ENCODE assay signal across 9 mouse cellular contexts in the genomic region with DNA sequence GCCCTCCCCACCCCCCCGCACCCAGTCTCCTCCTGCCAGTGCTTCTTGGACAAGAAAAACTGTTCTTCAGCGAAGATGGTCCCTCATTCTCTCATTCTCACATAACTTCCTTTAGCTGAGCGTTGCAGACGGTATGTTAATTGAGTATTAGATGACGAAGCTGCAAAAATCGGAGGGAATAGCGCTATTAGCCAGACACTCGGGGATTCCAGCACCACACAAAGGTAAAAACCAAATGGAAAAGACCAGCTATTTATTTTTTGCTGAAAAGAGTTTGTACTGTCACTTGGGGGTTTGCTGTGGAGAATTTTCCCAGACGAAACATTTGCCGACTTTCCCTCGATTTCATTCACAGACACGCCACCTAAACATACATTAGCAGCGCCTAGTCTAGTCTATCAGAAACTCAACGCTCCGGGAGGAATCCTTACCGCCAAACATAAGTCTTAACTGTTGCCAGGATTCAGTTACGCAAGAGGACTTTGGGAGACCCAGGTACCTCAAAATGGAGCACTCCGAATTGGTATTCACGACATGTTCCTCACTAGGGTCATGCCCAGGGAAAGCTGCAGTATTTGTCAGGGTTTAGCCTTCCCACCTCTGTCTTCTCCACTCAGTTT.
DNase-seq lines count a peak whose midpoint lies in the region; ATAC-seq lines count a peak whose summit lies in the region.
"Had no signal": no experiment of that assay in that cellular context is flagged by ENCODE, and none has a peak within 500 bp of the region (broad histone marks: within the 10 kb centered on the region; RNA-seq: fewer than 3 reads in every experiment).

No protein-coding gene starts in this region.

- no peak overlapping the region for H3K9ac ChIP-seq in heart, embryonic 16.5 days (ENCODE audit: low read length)
- H3K9ac ChIP-seq in embryonic facial prominence, embryonic 12.5 days = no peak overlapping the region
- H3K9ac ChIP-seq in intestine, embryonic 14.5 days (ENCODE audit: low read length) = peak overlapping the region; percentile 32; the same call in 1 of the 2 replicates
- no peak overlapping the region for H3K9ac ChIP-seq in midbrain, embryonic 16.5 days (ENCODE audit: low read depth, low read length)

- WGBS in heart, embryonic 16.5 days = 38% methylated on average over 19 of the region's 19 CpGs
- WGBS in embryonic facial prominence, embryonic 12.5 days = 23% methylated on average over 19 of the region's 19 CpGs
- WGBS in intestine, embryonic 14.5 days = 28% methylated on average over 19 of the region's 19 CpGs
- WGBS in midbrain, embryonic 16.5 days = 29% methylated on average over 19 of the region's 19 CpGs

- H3K4me1 ChIP-seq in heart, embryonic 16.5 days (ENCODE audit: control insufficient read depth, insufficient read depth, low read length) = peaks cover 19% of the 10 kb centered on the region
- H3K4me1 ChIP-seq in embryonic facial prominence, embryonic 12.5 days = peaks cover 39% of the 10 kb centered on the region
- H3K4me1 ChIP-seq in intestine, embryonic 14.5 days (replicated peaks; ENCODE audit: control insufficient read depth, insufficient read depth, low read length) = peaks cover 26% of the 10 kb centered on the region
- peaks cover 22% of the 10 kb centered on the region for H3K4me1 ChIP-seq in midbrain, embryonic 16.5 days (ENCODE audit: control insufficient read depth, insufficient read depth, low read length)
- H3K4me1 ChIP-seq: megakaryocyte, embryonic 14.5 days had no signal

- H3K9me3 ChIP-seq in heart, embryonic 16.5 days (replicated peaks; ENCODE audit: control insufficient read depth, low read length) = peaks cover 3% of the 10 kb centered on the region; the same call in 1 of the 2 replicates
- H3K9me3 ChIP-seq in embryonic facial prominence, embryonic 12.5 days = peaks cover 3% of the 10 kb centered on the region; the same call in 1 of the 2 replicates
- no peaks in the 10 kb centered on the region for H3K9me3 ChIP-seq in intestine, embryonic 14.5 days (ENCODE audit: control insufficient read depth, low read length)
- no peaks in the 10 kb centered on the region for H3K9me3 ChIP-seq in midbrain, embryonic 16.5 days (replicated peaks; ENCODE audit: control insufficient read depth, low read length, poor library complexity, severe bottlenecking)

- no peak overlapping the region for H3K27ac ChIP-seq in heart, embryonic 16.5 days (ENCODE audit: low read length)
- H3K27ac ChIP-seq in embryonic facial prominence, embryonic 12.5 days = peak overlapping the region; percentile 94
- H3K27ac ChIP-seq in intestine, embryonic 14.5 days (ENCODE audit: low read depth) = peak overlapping the region; percentile 88
- no peak overlapping the region for H3K27ac ChIP-seq in midbrain, embryonic 16.5 days (ENCODE audit: low read length)

- peaks cover 2% of the 10 kb centered on the region; the same call in 1 of the 2 replicates for H3K27me3 ChIP-seq in heart, embryonic 16.5 days (ENCODE audit: control insufficient read depth, insufficient read depth, low read length)
- no peaks in the 10 kb centered on the region for H3K27me3 ChIP-seq in embryonic facial prominence, embryonic 12.5 days
- H3K27me3 ChIP-seq in intestine, embryonic 14.5 days (replicated peaks; ENCODE audit: control insufficient read depth, insufficient read depth, low read length) = no peaks in the 10 kb centered on the region
- no peaks in the 10 kb centered on the region for H3K27me3 ChIP-seq in midbrain, embryonic 16.5 days (ENCODE audit: control insufficient read depth, insufficient read depth, low read depth, low read length)
- H3K27me3 ChIP-seq: megakaryocyte, embryonic 14.5 days had no signal

- DNase-seq in heart, adult 8-10 months (ENCODE audit: low spot score) = no peak
- DNase-seq in intestine, embryonic 14.5 days (ENCODE audit: low spot score) = peak; percentile 58
- no peak for DNase-seq in left cerebral cortex, adult 8-10 months (ENCODE audit: low spot score in 2 of 2)
- DNase-seq in gastrocnemius, postnatal 25 days = no peak
- DNase-seq in spleen, postnatal 4 days (ENCODE audit: low spot score in 2 of 2) = no peak

- H3K36me3 ChIP-seq in heart, embryonic 16.5 days (ENCODE audit: control insufficient read depth, insufficient read depth) = no peaks in the 10 kb centered on the region
- no peaks in the 10 kb centered on the region for H3K36me3 ChIP-seq in embryonic facial prominence, embryonic 12.5 days
- H3K36me3 ChIP-seq in intestine, embryonic 14.5 days (ENCODE audit: control insufficient read depth, insufficient read depth, low read length) = no peaks in the 10 kb centered on the region
- H3K36me3 ChIP-seq in midbrain, embryonic 16.5 days (ENCODE audit: control insufficient read depth, insufficient read depth, low read length) = no peaks in the 10 kb centered on the region

- peak overlapping the region; percentile 49 for H3K4me3 ChIP-seq in heart, embryonic 16.5 days (ENCODE audit: low read length)
- peak overlapping the region; percentile 18; the same call in 1 of the 2 replicates for H3K4me3 ChIP-seq in embryonic facial prominence, embryonic 12.5 days
- peak overlapping the region; percentile 12; the same call in 1 of the 2 replicates for H3K4me3 ChIP-seq in intestine, embryonic 14.5 days (ENCODE audit: low read depth, low read length)
- H3K4me3 ChIP-seq in midbrain, embryonic 16.5 days (ENCODE audit: low read depth, low read length) = peak overlapping the region; percentile 35
- H3K4me3 ChIP-seq: megakaryocyte, embryonic 14.5 days had no signal

- peak overlapping the region; percentile 77 for H3K4me2 ChIP-seq in heart, embryonic 16.5 days (ENCODE audit: low read depth, low read length)
- H3K4me2 ChIP-seq in embryonic facial prominence, embryonic 12.5 days (replicated peaks) = peak overlapping the region; percentile 46
- peak overlapping the region; percentile 51 for H3K4me2 ChIP-seq in intestine, embryonic 14.5 days (ENCODE audit: low read length)
- H3K4me2 ChIP-seq in midbrain, embryonic 16.5 days (ENCODE audit: low read length) = peak overlapping the region; percentile 71

- no peak for ATAC-seq in heart, embryonic 16.5 days (replicated peaks; ENCODE audit: extremely low read depth, insufficient read depth, low FRiP score)
- ATAC-seq in embryonic facial prominence, embryonic 12.5 days (ENCODE audit: insufficient number of reproducible peaks, insufficient read depth, low FRiP score, low TSS enrichment) = 0 out of 2 replicates have a peak, but pooled peaks have one; percentile 5
- no peak for ATAC-seq in intestine, embryonic 14.5 days (replicated peaks; ENCODE audit: low FRiP score, low TSS enrichment, low read depth)
- no peak for ATAC-seq in midbrain, embryonic 16.5 days

Comparison
In these comparisons a context has a peak if more than half of its experiments do, and no peak if none do; other contexts are left out.
1. H3K27ac ChIP-seq: peak in embryonic facial prominence, embryonic 12.5 days (single experiment) and intestine, embryonic 14.5 days (single experiment); none in heart, embryonic 16.5 days (single experiment) and midbrain, embryonic 16.5 days (single experiment).
2. Peak in every context shown above with its lines, with median percentiles within 50 percentile points of each other: H3K4me2 ChIP-seq and H3K4me3 ChIP-seq.